Comparison of ENCODE assay signal across 9 mouse cellular contexts in genomic region chr6:128234206-128234605, GRCm38 (mm10).
A peak's percentile ranks its signal among the peaks of the same experiment; 100 is the strongest.
DNase-seq lines count a peak whose midpoint lies in the region; ATAC-seq and TF ChIP-seq lines count a peak whose summit lies in the region.
"Had no signal": no experiment of that assay in that cellular context is flagged by ENCODE, and none has a peak within 500 bp of the region (broad histone marks: within the 10 kb centered on the region; RNA-seq: fewer than 3 reads in every experiment).

No protein-coding gene starts in this region.

- peak; percentile 15; the same call in 1 of the 2 replicates for TF ChIP-seq RAD21 in MEL (IDR thresholded peaks at IDR 0.05; ENCODE audit: low read depth, low read length)

- H3K36me3 ChIP-seq in heart, embryonic 15.5 days: no peaks in the 10 kb centered on the region
- H3K36me3 ChIP-seq in heart, embryonic 12.5 days: no peaks in the 10 kb centered on the region
- no peaks in the 10 kb centered on the region for H3K36me3 ChIP-seq in MEL (ENCODE audit: control insufficient read depth in 1 of 2, insufficient read depth in 2 of 2, low read length in 2 of 2)
- no peaks in the 10 kb centered on the region for H3K36me3 ChIP-seq in hindbrain, embryonic 13.5 days
- H3K36me3 ChIP-seq: limb, embryonic 15.5 days had no signal

- WGBS in heart, embryonic 15.5 days: 36% methylated on average over 5 of the region's 5 CpGs
- 39% methylated on average over 5 of the region's 5 CpGs for whole genome bisulfite sequencing in heart, embryonic 12.5 days
- 37% methylated on average over 5 of the region's 5 CpGs for WGBS in hindbrain, embryonic 13.5 days

- H3K9me3 ChIP-seq in heart, embryonic 15.5 days (replicated peaks): no peaks in the 10 kb centered on the region
- H3K9me3 ChIP-seq in heart, embryonic 12.5 days (replicated peaks): no peaks in the 10 kb centered on the region
- H3K9me3 ChIP-seq in MEL (replicated peaks; ENCODE audit: insufficient read depth, low read length): no peaks in the 10 kb centered on the region
- no peaks in the 10 kb centered on the region for H3K9me3 ChIP-seq in hindbrain, embryonic 13.5 days
- H3K9me3 ChIP-seq: limb, embryonic 15.5 days had no signal

- 0 out of 2 replicates have a peak, but pooled peaks have one; percentile 56 for ATAC-seq in heart, embryonic 15.5 days (replicated peaks; ENCODE audit: insufficient number of reproducible peaks, insufficient read depth, low FRiP score, low read depth)
- ATAC-seq in heart, embryonic 12.5 days (ENCODE audit: insufficient number of reproducible peaks, low FRiP score): no peak
- peak; percentile 72; the same call in 1 of the 2 replicates for ATAC-seq in hindbrain, embryonic 13.5 days (ENCODE audit: low FRiP score)

- H3K4me2 ChIP-seq in heart, embryonic 15.5 days: no peak overlapping the region
- H3K4me2 ChIP-seq in heart, embryonic 12.5 days: no peak overlapping the region
- H3K4me2 ChIP-seq in hindbrain, embryonic 13.5 days: no peak overlapping the region
- H3K4me2 ChIP-seq: limb, embryonic 15.5 days had no signal

- no peaks in the 10 kb centered on the region for H3K4me1 ChIP-seq in heart, embryonic 15.5 days (replicated peaks)
- H3K4me1 ChIP-seq in heart, embryonic 12.5 days (replicated peaks): peaks cover 3% of the 10 kb centered on the region
- H3K4me1 ChIP-seq in MEL (ENCODE audit: control insufficient read depth in 1 of 2, insufficient read depth in 2 of 2, low read length in 2 of 2): no peaks in the 10 kb centered on the region
- no peaks in the 10 kb centered on the region for H3K4me1 ChIP-seq in cortical plate, adult 2 months (ENCODE audit: control insufficient read depth, insufficient read depth, low read length)
- H3K4me1 ChIP-seq in hindbrain, embryonic 13.5 days (replicated peaks): no peaks in the 10 kb centered on the region

- no peak overlapping the region for H3K9ac ChIP-seq in heart, embryonic 15.5 days
- H3K9ac ChIP-seq in heart, embryonic 12.5 days: no peak overlapping the region
- no peak overlapping the region for H3K9ac ChIP-seq in MEL (ENCODE audit: control insufficient read depth, low read depth, low read length, poor library complexity, severe bottlenecking)
- no peak overlapping the region for H3K9ac ChIP-seq in hindbrain, embryonic 13.5 days
- H3K9ac ChIP-seq: limb, embryonic 15.5 days had no signal

- no peak overlapping the region for H3K27ac ChIP-seq in heart, embryonic 15.5 days
- H3K27ac ChIP-seq in heart, embryonic 12.5 days (ENCODE audit: poor library complexity, severe bottlenecking): no peak overlapping the region
- H3K27ac ChIP-seq in MEL (ENCODE audit: control insufficient read depth, low read depth, low read length): no peak overlapping the region
- no peak overlapping the region for H3K27ac ChIP-seq in cortical plate, adult 2 months (ENCODE audit: insufficient read depth, low read length)
- H3K27ac ChIP-seq in hindbrain, embryonic 13.5 days: no peak overlapping the region
- H3K27ac ChIP-seq: limb, embryonic 15.5 days had no signal

- H3K4me3 ChIP-seq in heart, embryonic 15.5 days: no peak overlapping the region
- no peak overlapping the region for H3K4me3 ChIP-seq in heart, embryonic 12.5 days
- no peak overlapping the region for H3K4me3 ChIP-seq in MEL (ENCODE audit: control insufficient read depth in 1 of 2, insufficient read depth in 1 of 2, low read depth in 2 of 2, low read length in 2 of 2)
- no peak overlapping the region for H3K4me3 ChIP-seq in cortical plate, adult 2 months (ENCODE audit: insufficient read depth, low read length)
- H3K4me3 ChIP-seq in hindbrain, embryonic 13.5 days: no peak overlapping the region
- H3K4me3 ChIP-seq: limb, embryonic 15.5 days had no signal

- no peak for TF ChIP-seq POLR2A in MEL (IDR thresholded peaks at IDR 0.05; ENCODE audit: control insufficient read depth in 1 of 2, insufficient read depth in 1 of 2, low read depth in 1 of 2, low read length in 2 of 2, poor library complexity in 1 of 2)
- TF ChIP-seq POLR2A in cortical plate, adult 2 months (IDR thresholded peaks at IDR 0.05; ENCODE audit: extremely low read depth, insufficient read depth, low read length): no peak

- no peaks in the 10 kb centered on the region for H3K27me3 ChIP-seq in heart, embryonic 15.5 days
- no peaks in the 10 kb centered on the region for H3K27me3 ChIP-seq in heart, embryonic 12.5 days (replicated peaks)
- H3K27me3 ChIP-seq in MEL (ENCODE audit: control insufficient read depth in 1 of 2, insufficient read depth in 2 of 2, low read length in 2 of 2): no peaks in the 10 kb centered on the region
- no peaks in the 10 kb centered on the region for H3K27me3 ChIP-seq in hindbrain, embryonic 13.5 days
- H3K27me3 ChIP-seq: limb, embryonic 15.5 days had no signal

- H3K79me2 ChIP-seq in MEL (ENCODE audit: control insufficient read depth, insufficient read depth, low read length, poor library complexity): no peaks in the 10 kb centered on the region

- no peak for TF ChIP-seq EP300 in MEL (IDR thresholded peaks at IDR 0.05; ENCODE audit: low read depth in 1 of 2, low read length in 2 of 2)

- peak in 2 of 3 experiments; percentile 9 to 25; a peak in 2 of 6 replicates for TF ChIP-seq CTCF in MEL (IDR thresholded peaks at IDR 0.05 in 2 of 3, conservative IDR thresholded peaks at IDR 0.05 in 1 of 3; ENCODE audit: control insufficient read depth in 1 of 3, insufficient read depth in 1 of 3, low read depth in 2 of 3, low read length in 3 of 3, poor library complexity in 1 of 3, severe bottlenecking in 1 of 3)
- TF ChIP-seq CTCF in cortical plate, adult 2 months (IDR thresholded peaks at IDR 0.05; ENCODE audit: extremely low read depth, insufficient read depth, low read length): peak; percentile 87

- DNase-seq in MEL (ENCODE audit: low read depth, low spot score): peak; percentile 4
- peak; percentile 51 to 73 for DNase-seq in left cerebral cortex, postnatal 25 days (ENCODE audit: low spot score in 2 of 2)
- peak; percentile 24 for DNase-seq in neural tube, embryonic 10.5 days (ENCODE audit: extremely low spot score, low spot score)
- DNase-seq in gastrocnemius, postnatal 4 days (ENCODE audit: low spot score in 2 of 2): no peak

- intact Hi-C loops in left cerebral cortex, postnatal 25 days (cut with DNase I): loop anchor here (1.0 to 10.0 kb wide), 4 partner anchors 74 to 241 kb away; partner anchors contain the start of gene Tulp3

TF ChIP-seq in MEL, 35 proteins besides CTCF, POLR2A, EP300 and RAD21:
- TF ChIP-seq USF1 (IDR thresholded peaks at IDR 0.05; ENCODE audit: low read depth, low read length) (peak; percentile 47; the same call in 1 of the 2 replicates), CHD2 (IDR thresholded peaks at IDR 0.05; ENCODE audit: low read length) (no peak), NELFE (IDR thresholded peaks at IDR 0.05; ENCODE audit: low read depth, low read length) (no peak)

Comparison
In these comparisons a context has a peak if more than half of its experiments do, and no peak if none do; other contexts are left out.
1. DNase-seq: peak in MEL (single experiment), left cerebral cortex, postnatal 25 days (2 of 2) and neural tube, embryonic 10.5 days (single experiment); none in gastrocnemius, postnatal 4 days (0 of 2).